Mouse (Mus musculus) liver, embryonic 11.5 days (tissue): ENCODE measurements around the gene Pgc. TPM values are rescaled to one million over a fixed set of nuclear protein-coding genes. Genes with fewer than 3 reads are reported as not detected.

Source experiments
- ATAC-seq: fragments of 200-750 bp; cut with Nextera tagmentation; replicated peaks from 2 replicates; pipeline ENCODE4 v1.8.0; 2017; ENCODE audit warnings: moderate number of reproducible peaks, mild to moderate bottlenecking, moderate TSS enrichment, moderate library complexity; ENCODE audit not compliant: low FRiP score
- DNase-seq: peaks from one replicate; pipeline ENCODE4 v3.0.0-alpha.2; 2017; ENCODE audit warnings: low spot score
- H3K27ac ChIP-seq: fragments of 300-500 bp; sonication (generic); 2 replicates; pipeline ENCODE4 v1.5.1; 2014; ENCODE audit warnings: mild to moderate bottlenecking, low read depth, low read length, control low read depth
- H3K27me3 ChIP-seq: fragments of 300-500 bp; sonication (generic); replicated peaks from 2 replicates; pipeline ENCODE4 v1.6.1; 2014; ENCODE audit warnings: low read length, mixed read lengths; ENCODE audit not compliant: control insufficient read depth, insufficient read depth
- H3K36me3 ChIP-seq: fragments of 300-500 bp; sonication (generic); 2 replicates; pipeline ENCODE4 v1.6.1; 2014; ENCODE audit warnings: mild to moderate bottlenecking, low read length, moderate library complexity, mixed read lengths; ENCODE audit not compliant: control insufficient read depth, insufficient read depth
- H3K4me1 ChIP-seq: fragments of 300-500 bp; sonication (generic); replicated peaks from 2 replicates; pipeline ENCODE4 v1.6.1; 2014; ENCODE audit warnings: low read length, mixed read lengths; ENCODE audit not compliant: control insufficient read depth, insufficient read depth
- H3K4me2 ChIP-seq: fragments of 300-500 bp; sonication (generic); 2 replicates; pipeline ENCODE4 v1.6.1; 2014; ENCODE audit warnings: mild to moderate bottlenecking, control low read depth, moderate library complexity
- H3K4me3 ChIP-seq: fragments of 300-500 bp; sonication (generic); 2 replicates; pipeline ENCODE4 v1.5.1; 2014; ENCODE audit warnings: low read depth, low read length, control low read depth
- H3K9ac ChIP-seq: fragments of 300-500 bp; sonication (generic); 2 replicates; pipeline ENCODE4 v1.6.1; 2014; ENCODE audit warnings: low read depth, low read length, control low read depth
- H3K9me3 ChIP-seq: fragments of 300-500 bp; sonication (generic); 2 replicates; pipeline ENCODE4 v1.6.1; 2016; ENCODE audit warnings: low read length, inconsistent platforms, mixed read lengths; ENCODE audit not compliant: control insufficient read depth
- WGBS: fragments of 180-500 bp; shearing (Covaris S2); extraction: QIAGEN DNeasy Blood & Tissue Kit; methylation state at CpG from one replicate; pipeline ENCODE4 v1.1.7; 2014; 5-methylcytosine and 5-hydroxymethylcytosine counted together
- polyA plus RNA-seq: library from polyadenylated mRNA; unstranded; fragments of >200 nt; fragmentation: Nextera tagmentation; extraction: Ambion mirVana; gene quantifications from 2 replicates; pipeline ENCODE4 v1.2.1, GENCODE M21; 2014

Gene Pgc
- polyA plus RNA-seq = not detected in 2 replicates

GRCm38 (mm10) chr17:47726566-47726965 lies at the start of gene Pgc:
Gene Pgc, plus strand, starts transcription at chr17:47726842.
- no peaks in the 10 kb centered on the region for H3K9me3 ChIP-seq
- H3K4me1 ChIP-seq = no peaks in the 10 kb centered on the region
- no peak within 1 kb of the TSS for H3K9ac ChIP-seq
- H3K4me2 ChIP-seq = no peak within 1 kb of the TSS
- no peak within 1 kb of the TSS for H3K27ac ChIP-seq
- 69% methylated on average over 11 of the region's 11 CpGs for WGBS
- ATAC-seq (no peak), DNase-seq (no peak)
- H3K27me3 ChIP-seq = 0 out of 2 replicates have a peak, but pooled peaks cover 3% of the 10 kb centered on the region
- no peaks in the 10 kb centered on the region for H3K36me3 ChIP-seq
- H3K4me3 ChIP-seq = no peak within 1 kb of the TSS

- H3K9me3 ChIP-seq = no peaks in the 10 kb centered on the region
- no peak overlapping the region for H3K9ac ChIP-seq
- no peak overlapping the region for H3K4me2 ChIP-seq
- peaks cover 14% of the 10 kb centered on the region; the same call in 1 of the 2 replicates for H3K36me3 ChIP-seq
- H3K27me3 ChIP-seq = peaks cover under 1% of the 10 kb centered on the region
- H3K4me1 ChIP-seq = no peaks in the 10 kb centered on the region
- no peak overlapping the region for H3K27ac ChIP-seq
- ATAC-seq (no peak), DNase-seq (no peak)
- no peak overlapping the region for H3K4me3 ChIP-seq
- WGBS = 87% methylated on average over 5 of the region's 5 CpGs
Observed at GRCm38 (mm10) chr17:47678238-47678637, 48.4 kb upstream of the Pgc start.

GRCm38 (mm10) chr17:47678702-47679101 lies 47.9 kb upstream of the Pgc start:
- no peak overlapping the region for H3K9ac ChIP-seq
- 81% methylated on average over 5 of the region's 5 CpGs for WGBS
- no peak overlapping the region for H3K4me2 ChIP-seq
- H3K9me3 ChIP-seq = no peaks in the 10 kb centered on the region
- no peaks in the 10 kb centered on the region for H3K27me3 ChIP-seq
- no peaks in the 10 kb centered on the region for H3K4me1 ChIP-seq
- DNase-seq (no peak), ATAC-seq (no peak)
- no peak overlapping the region for H3K4me3 ChIP-seq
- H3K27ac ChIP-seq = no peak overlapping the region
- peaks cover 14% of the 10 kb centered on the region; the same call in 1 of the 2 replicates for H3K36me3 ChIP-seq

GRCm38 (mm10) chr17:47682836-47683235 lies 43.8 kb upstream of the Pgc start:
- H3K9ac ChIP-seq = no peak overlapping the region
- H3K4me2 ChIP-seq = no peak overlapping the region
- no peaks in the 10 kb centered on the region for H3K27me3 ChIP-seq
- 73% methylated on average over 4 of the region's 4 CpGs for WGBS
- H3K27ac ChIP-seq = no peak overlapping the region
- H3K9me3 ChIP-seq = no peaks in the 10 kb centered on the region
- no peak for DNase-seq
- H3K4me3 ChIP-seq = no peak overlapping the region
- H3K4me1 ChIP-seq = peaks cover 6% of the 10 kb centered on the region; the same call in 1 of the 2 replicates
- ATAC-seq = no peak
- H3K36me3 ChIP-seq = peaks cover 26% of the 10 kb centered on the region; the same call in 1 of the 2 replicates

GRCm38 (mm10) chr17:47687409-47688343 lies 39.0 kb upstream of the Pgc start:
- H3K9me3 ChIP-seq = no peaks in the 10 kb centered on the region
- peak overlapping the region; percentile 95 for H3K4me2 ChIP-seq
- peak; percentile 87 for ATAC-seq
- DNase-seq = peak; percentile 92
- H3K27ac ChIP-seq = peak overlapping the region; percentile 75
- H3K4me1 ChIP-seq = peaks cover 11% of the 10 kb centered on the region
- H3K4me3 ChIP-seq = peak overlapping the region; percentile 81
- peak overlapping the region; percentile 83 for H3K9ac ChIP-seq
- peaks cover 2% of the 10 kb centered on the region; the same call in 1 of the 2 replicates for H3K27me3 ChIP-seq
- under 1% methylated on average over 70 of the region's 70 CpGs for WGBS
- H3K36me3 ChIP-seq = peaks cover 13% of the 10 kb centered on the region; the same call in 1 of the 2 replicates

- no peak for ATAC-seq
- H3K36me3 ChIP-seq = peaks cover 13% of the 10 kb centered on the region; the same call in 1 of the 2 replicates
- peaks cover 11% of the 10 kb centered on the region for H3K4me1 ChIP-seq
- H3K27ac ChIP-seq = peak within 1 kb of the TSS; percentile 75
- peaks cover 2% of the 10 kb centered on the region; the same call in 1 of the 2 replicates for H3K27me3 ChIP-seq
- H3K9ac ChIP-seq = peak within 1 kb of the TSS; percentile 83
- H3K4me3 ChIP-seq = peak within 1 kb of the TSS; percentile 81
- no peak for DNase-seq
- whole genome bisulfite sequencing = 2% methylated on average over 9 of the region's 9 CpGs
- peak within 1 kb of the TSS; percentile 95 for H3K4me2 ChIP-seq
- H3K9me3 ChIP-seq = no peaks in the 10 kb centered on the region
Observed at GRCm38 (mm10) chr17:47688344-47688607, 38.4 kb upstream of the Pgc start, which contains the start of gene Tomm6. Gene Tomm6, minus strand, starts transcription at chr17:47688386.

GRCm38 (mm10) chr17:47688608-47689575 lies 37.8 kb upstream of the Pgc start, which contains the start of gene Frs3:
Gene Frs3, plus strand, starts transcription at chr17:47689030.
- peak within 1 kb of the TSS; percentile 81 for H3K4me3 ChIP-seq
- DNase-seq (peak; percentile 83), ATAC-seq (peak; percentile 67)
- H3K9ac ChIP-seq = peak within 1 kb of the TSS; percentile 83
- 1% methylated on average over 58 of the region's 58 CpGs for WGBS
- H3K4me1 ChIP-seq = peaks cover 11% of the 10 kb centered on the region
- H3K4me2 ChIP-seq = peak within 1 kb of the TSS; percentile 95
- peak within 1 kb of the TSS; percentile 75 for H3K27ac ChIP-seq
- H3K9me3 ChIP-seq = no peaks in the 10 kb centered on the region
- H3K36me3 ChIP-seq = peaks cover 13% of the 10 kb centered on the region; the same call in 1 of the 2 replicates
- H3K27me3 ChIP-seq = peaks cover 5% of the 10 kb centered on the region

- Histone ChIP-seq H3K4me3 (no peak overlapping the region), H3K4me1 (peaks cover 16% of the 10 kb centered on the region), H3K9me3 (no peaks in the 10 kb centered on the region), H3K36me3 (peaks cover 8% of the 10 kb centered on the region; the same call in 1 of the 2 replicates), H3K4me2 (no peak overlapping the region), H3K9ac (no peak overlapping the region), H3K27ac (no peak overlapping the region), H3K27me3 (peaks cover 6% of the 10 kb centered on the region)
- no peak for ATAC-seq
- DNase-seq = no peak
- WGBS = 71% methylated on average over 7 of the region's 8 CpGs
Observed at GRCm38 (mm10) chr17:47689894-47690293, 36.7 kb upstream of the Pgc start.
